Mouse (Mus musculus) limb, embryonic 12.5 days (tissue): Measurements from ENCODE around the gene Washc4. TPM values are rescaled to one million over a fixed set of nuclear protein-coding genes. Genes with fewer than 3 reads are reported as not detected.

Experiments
- ATAC-seq: fragments of 200-750 bp; cut with Nextera tagmentation; 2 replicates; pipeline ENCODE4 v1.8.0; 2017; ENCODE audit warnings: low read depth, moderate TSS enrichment; ENCODE audit not compliant: insufficient number of reproducible peaks, insufficient read depth, low FRiP score, low TSS enrichment
- H3K27ac ChIP-seq: fragments of 300-500 bp; sonication (generic); 2 replicates; pipeline ENCODE4 v1.5.1; 2016; ENCODE audit warnings: mild to moderate bottlenecking, moderate library complexity
- H3K27me3 ChIP-seq: fragments of 300-500 bp; sonication (generic); 2 replicates; pipeline ENCODE4 v1.6.1; 2016; ENCODE audit warnings: mild to moderate bottlenecking, moderate library complexity
- H3K36me3 ChIP-seq: fragments of 300-500 bp; sonication (generic); 2 replicates; pipeline ENCODE4 v1.6.1; 2016; ENCODE audit warnings: mild to moderate bottlenecking, moderate library complexity
- H3K4me1 ChIP-seq: fragments of 300-500 bp; sonication (generic); replicated peaks from 2 replicates; pipeline ENCODE4 v1.6.1; 2016
- H3K4me2 ChIP-seq: fragments of 300-500 bp; sonication (generic); 2 replicates; pipeline ENCODE4 v1.6.1; 2016; ENCODE audit warnings: mild to moderate bottlenecking, moderate library complexity
- H3K4me3 ChIP-seq: fragments of 300-500 bp; sonication (generic); replicated peaks from 2 replicates; pipeline ENCODE4 v1.5.1; 2016; ENCODE audit warnings: mild to moderate bottlenecking
- H3K9ac ChIP-seq: fragments of 300-500 bp; sonication (generic); replicated peaks from 2 replicates; pipeline ENCODE4 v1.6.1; 2016; ENCODE audit warnings: mild to moderate bottlenecking, moderate library complexity
- H3K9me3 ChIP-seq: fragments of 300-500 bp; sonication (generic); 2 replicates; pipeline ENCODE4 v1.6.1; 2016; ENCODE audit warnings: mild to moderate bottlenecking, moderate library complexity
- WGBS: fragments of 180-500 bp; shearing (Covaris S2); methylation state at CpG from one replicate; pipeline ENCODE4 v1.1.7; 2016; 5-methylcytosine and 5-hydroxymethylcytosine counted together
- polyA plus RNA-seq: library from polyadenylated mRNA; unstranded; fragments of >200 nt; fragmentation: Nextera tagmentation; extraction: Ambion mirVana; gene quantifications from 2 replicates; pipeline ENCODE4 v1.2.1, GENCODE M21; 2016

The Washc4 gene
- polyA plus RNA-seq, 1 experiment from 2014 or later: 39.1 TPM

- peaks cover 9% of the 10 kb centered on the region for H3K4me1 ChIP-seq
- 93% methylated on average over 10 of the region's 10 CpGs for WGBS
- no peak overlapping the region for H3K4me3 ChIP-seq
- H3K4me2 ChIP-seq: no peak overlapping the region
- H3K27me3 ChIP-seq: no peaks in the 10 kb centered on the region
- no peak overlapping the region for H3K9ac ChIP-seq
- ATAC-seq: no peak
- H3K27ac ChIP-seq: no peak overlapping the region
- peaks cover 26% of the 10 kb centered on the region; the same call in 1 of the 2 replicates for H3K36me3 ChIP-seq
- H3K9me3 ChIP-seq: no peaks in the 10 kb centered on the region
Measured at GRCm38 (mm10) chr10:83639881-83640386, 96.4 kb downstream of the Washc4 start.

- Histone ChIP-seq H3K27me3 (no peaks in the 10 kb centered on the region), H3K4me3 (no peak overlapping the region), H3K9ac (no peak overlapping the region), H3K4me1 (peaks cover 8% of the 10 kb centered on the region; the same call in 1 of the 2 replicates), H3K36me3 (peaks cover 26% of the 10 kb centered on the region; the same call in 1 of the 2 replicates), H3K27ac (no peak overlapping the region), H3K4me2 (no peak overlapping the region), H3K9me3 (no peaks in the 10 kb centered on the region)
- WGBS: 80% methylated on average over 3 of the region's 3 CpGs
- no peak for ATAC-seq
Measured at GRCm38 (mm10) chr10:83641641-83642040, 98.1 kb downstream of the Washc4 start.

- Histone ChIP-seq H3K27me3 (no peaks in the 10 kb centered on the region), H3K4me1 (peaks cover 17% of the 10 kb centered on the region), H3K36me3 (peaks cover 16% of the 10 kb centered on the region; the same call in 1 of the 2 replicates), H3K9ac (no peak overlapping the region), H3K4me2 (no peak overlapping the region), H3K27ac (no peak overlapping the region), H3K9me3 (no peaks in the 10 kb centered on the region), H3K4me3 (no peak overlapping the region)
- 86% methylated on average over 8 of the region's 8 CpGs for WGBS
- ATAC-seq: no peak
Measured at GRCm38 (mm10) chr10:83644167-83644566, 100.6 kb downstream of the Washc4 start.

- Histone ChIP-seq H3K27me3 (no peaks in the 10 kb centered on the region), H3K27ac (peak overlapping the region; percentile 46; the same call in 1 of the 2 replicates)
- 80% methylated on average over 16 of the region's 16 CpGs for WGBS
Measured at GRCm38 (mm10) chr10:83644865-83645715, 101.5 kb downstream of the Washc4 start.

GRCm38 (mm10) chr10:83645716-83645990 is 102.1 kb downstream of the Washc4 start:
- Histone ChIP-seq H3K9me3 (no peaks in the 10 kb centered on the region), H3K4me3 (no peak overlapping the region), H3K27me3 (no peaks in the 10 kb centered on the region), H3K36me3 (peaks cover 6% of the 10 kb centered on the region; the same call in 1 of the 2 replicates), H3K4me1 (peaks cover 17% of the 10 kb centered on the region), H3K27ac (no peak overlapping the region), H3K9ac (no peak overlapping the region), H3K4me2 (no peak overlapping the region)
- WGBS: 95% methylated on average over 3 of the region's 3 CpGs
- no peak for ATAC-seq

More at GRCm38 (mm10) chr10:83644865-83645715, 101.5 kb downstream of the Washc4 start:
- H3K4me1 ChIP-seq: peaks cover 17% of the 10 kb centered on the region
- ATAC-seq: no peak
- peaks cover 7% of the 10 kb centered on the region; the same call in 1 of the 2 replicates for H3K36me3 ChIP-seq
- no peak overlapping the region for H3K4me3 ChIP-seq
- no peak overlapping the region for H3K9ac ChIP-seq
- H3K4me2 ChIP-seq: no peak overlapping the region
- H3K9me3 ChIP-seq: no peaks in the 10 kb centered on the region

Other genes starting within 250 kb of the Washc4 start
- 0.44 and 1.3 TPM in 2 replicates for gene Slc41a2, start 205.9 kb upstream of the Washc4 start, polyA plus RNA-seq
- gene D10Wsu102e, start 183.5 kb upstream of the Washc4 start, polyA plus RNA-seq: 0.87 and 0.92 TPM in 2 replicates
- gene Aldh1l2, start 9.6 kb upstream of the Washc4 start, polyA plus RNA-seq: 2.1 TPM in 2 replicates
- 69.7 and 74.0 TPM in 2 replicates for gene Appl2, start 105.0 kb downstream of the Washc4 start, polyA plus RNA-seq
- 43.9 and 45.1 TPM in 2 replicates for gene 1500009L16Rik, start 179.1 kb downstream of the Washc4 start, polyA plus RNA-seq